Mouse (Mus musculus): ENCODE measurements around the gene Adgrb3. TPM values are rescaled to one million over a fixed set of nuclear protein-coding genes. Genes with fewer than 3 reads are reported as not detected.
A peak's percentile ranks its signal among the peaks of the same experiment; 100 is the strongest.

Gene Adgrb3
- polyA plus RNA-seq, 1 experiment from 2014 or later = 40.0 TPM

GRCm38 (mm10) chr1:25179860-25180582 is 649.5 kb downstream of the Adgrb3 start:
- Histone ChIP-seq H3K4me1 (ENCODE audit: control insufficient read depth, insufficient read depth, low read length) (peaks cover 14% of the 10 kb centered on the region; the same call in 1 of the 2 replicates), H3K4me2 (ENCODE audit: low read length) (no peak overlapping the region), H3K36me3 (ENCODE audit: control insufficient read depth, insufficient read depth, low read length) (no peaks in the 10 kb centered on the region), H3K9me3 (replicated peaks; ENCODE audit: control insufficient read depth, low read length) (no peaks in the 10 kb centered on the region), H3K4me3 (ENCODE audit: low read depth, low read length) (no peak overlapping the region), H3K27ac (ENCODE audit: low read depth, low read length) (peak overlapping the region; percentile 70), H3K9ac (ENCODE audit: low read length) (no peak overlapping the region), H3K27me3 (replicated peaks; ENCODE audit: control insufficient read depth, insufficient read depth, low read length) (no peaks in the 10 kb centered on the region)
- DNase-seq (ENCODE audit: low spot score) (peak; percentile 76), ATAC-seq (peak; percentile 81)
- 12% methylated on average over 9 of the region's 9 CpGs for WGBS

- ATAC-seq = no peak
These were observed 651.0 kb downstream of the Adgrb3 start for GRCm38 (mm10) chr1:25178347-25179130.

GRCm38 (mm10) chr1:25167120-25167519 is 662.4 kb downstream of the Adgrb3 start:
- Histone ChIP-seq H3K27me3 (replicated peaks; ENCODE audit: control insufficient read depth, insufficient read depth, low read length) (no peaks in the 10 kb centered on the region), H3K4me2 (ENCODE audit: low read length) (no peak overlapping the region), H3K27ac (ENCODE audit: low read depth, low read length) (no peak overlapping the region)

More at GRCm38 (mm10) chr1:25178347-25179130, 651.0 kb downstream of the Adgrb3 start:
- Histone ChIP-seq H3K4me2 (ENCODE audit: low read length) (no peak overlapping the region), H3K4me1 (ENCODE audit: control insufficient read depth, insufficient read depth, low read length) (peaks cover 14% of the 10 kb centered on the region; the same call in 1 of the 2 replicates), H3K36me3 (ENCODE audit: control insufficient read depth, insufficient read depth, low read length) (no peaks in the 10 kb centered on the region), H3K9me3 (replicated peaks; ENCODE audit: control insufficient read depth, low read length) (no peaks in the 10 kb centered on the region), H3K27me3 (replicated peaks; ENCODE audit: control insufficient read depth, insufficient read depth, low read length) (no peaks in the 10 kb centered on the region), H3K9ac (ENCODE audit: low read length) (no peak overlapping the region), H3K4me3 (ENCODE audit: low read depth, low read length) (no peak overlapping the region), H3K27ac (ENCODE audit: low read depth, low read length) (no peak overlapping the region)
- WGBS = 28% methylated on average over 21 of the region's 21 CpGs
- peak; percentile 25 for DNase-seq (ENCODE audit: low spot score)

GRCm38 (mm10) chr1:25166036-25166796 is 663.3 kb downstream of the Adgrb3 start:
- Histone ChIP-seq H3K4me1 (ENCODE audit: control insufficient read depth, insufficient read depth, low read length) (no peaks in the 10 kb centered on the region), H3K4me2 (ENCODE audit: low read length) (no peak overlapping the region), H3K4me3 (ENCODE audit: low read depth, low read length) (no peak overlapping the region), H3K36me3 (ENCODE audit: control insufficient read depth, insufficient read depth, low read length) (no peaks in the 10 kb centered on the region), H3K27ac (ENCODE audit: low read depth, low read length) (peak overlapping the region; percentile 58; the same call in 1 of the 2 replicates), H3K9ac (ENCODE audit: low read length) (0 out of 2 replicates have a peak overlapping the region, but pooled peaks have one; percentile 2), H3K27me3 (replicated peaks; ENCODE audit: control insufficient read depth, insufficient read depth, low read length) (no peaks in the 10 kb centered on the region), H3K9me3 (replicated peaks; ENCODE audit: control insufficient read depth, low read length) (no peaks in the 10 kb centered on the region)
- peak; percentile 87 for ATAC-seq
- WGBS = 53% methylated on average over 11 of the region's 11 CpGs
- DNase-seq (ENCODE audit: low spot score) = peak; percentile 80

More at GRCm38 (mm10) chr1:25167120-25167519, 662.4 kb downstream of the Adgrb3 start:
- Histone ChIP-seq H3K9ac (ENCODE audit: low read length) (no peak overlapping the region), H3K36me3 (ENCODE audit: control insufficient read depth, insufficient read depth, low read length) (no peaks in the 10 kb centered on the region), H3K9me3 (replicated peaks; ENCODE audit: control insufficient read depth, low read length) (no peaks in the 10 kb centered on the region), H3K4me1 (ENCODE audit: control insufficient read depth, insufficient read depth, low read length) (no peaks in the 10 kb centered on the region), H3K4me3 (ENCODE audit: low read depth, low read length) (no peak overlapping the region)
- ATAC-seq (no peak), DNase-seq (ENCODE audit: low spot score) (no peak)
- WGBS = 98% methylated on average over 5 of the region's 5 CpGs

- no peaks in the 10 kb centered on the region for H3K36me3 ChIP-seq (ENCODE audit: control insufficient read depth, insufficient read depth, low read length)
- no peaks in the 10 kb centered on the region for H3K9me3 ChIP-seq (replicated peaks; ENCODE audit: control insufficient read depth, low read length)
- H3K4me2 ChIP-seq (ENCODE audit: low read length) = no peak overlapping the region
- WGBS = 81% methylated on average over 6 of the region's 6 CpGs
- no peaks in the 10 kb centered on the region for H3K27me3 ChIP-seq (replicated peaks; ENCODE audit: control insufficient read depth, insufficient read depth, low read length)
- no peaks in the 10 kb centered on the region for H3K4me1 ChIP-seq (ENCODE audit: control insufficient read depth, insufficient read depth, low read length)
- ATAC-seq (no peak), DNase-seq (ENCODE audit: low spot score) (no peak)
- H3K27ac ChIP-seq (ENCODE audit: low read depth, low read length) = no peak overlapping the region
- no peak overlapping the region for H3K4me3 ChIP-seq (ENCODE audit: low read depth, low read length)
- no peak overlapping the region for H3K9ac ChIP-seq (ENCODE audit: low read length)
These were observed 665.9 kb downstream of the Adgrb3 start for GRCm38 (mm10) chr1:25163561-25163960.

GRCm38 (mm10) chr1:25146206-25146605 is 683.3 kb downstream of the Adgrb3 start:
- H3K27me3 ChIP-seq (replicated peaks; ENCODE audit: control insufficient read depth, insufficient read depth, low read length) = no peaks in the 10 kb centered on the region
- no peak overlapping the region for H3K4me3 ChIP-seq (ENCODE audit: low read depth, low read length)
- H3K27ac ChIP-seq (ENCODE audit: low read depth, low read length) = no peak overlapping the region
- H3K4me2 ChIP-seq (ENCODE audit: low read length) = no peak overlapping the region
- WGBS = 79% methylated on average over 3 of the region's 3 CpGs
- ATAC-seq (no peak), DNase-seq (ENCODE audit: low spot score) (no peak)
- H3K4me1 ChIP-seq (ENCODE audit: control insufficient read depth, insufficient read depth, low read length) = no peaks in the 10 kb centered on the region
- H3K36me3 ChIP-seq (ENCODE audit: control insufficient read depth, insufficient read depth, low read length) = no peaks in the 10 kb centered on the region
- H3K9ac ChIP-seq (ENCODE audit: low read length) = no peak overlapping the region
- no peaks in the 10 kb centered on the region for H3K9me3 ChIP-seq (replicated peaks; ENCODE audit: control insufficient read depth, low read length)

- no peaks in the 10 kb centered on the region for H3K36me3 ChIP-seq (ENCODE audit: control insufficient read depth, insufficient read depth, low read length)
- no peak for DNase-seq (ENCODE audit: low spot score)
- ATAC-seq = no peak
- 20% methylated on average over 4 of the region's 4 CpGs for WGBS
- H3K4me2 ChIP-seq (ENCODE audit: low read length) = no peak overlapping the region
- H3K27me3 ChIP-seq (replicated peaks; ENCODE audit: control insufficient read depth, insufficient read depth, low read length) = no peaks in the 10 kb centered on the region
- H3K27ac ChIP-seq (ENCODE audit: low read depth, low read length) = no peak overlapping the region
- H3K9me3 ChIP-seq (replicated peaks; ENCODE audit: control insufficient read depth, low read length) = no peaks in the 10 kb centered on the region
- no peak overlapping the region for H3K9ac ChIP-seq (ENCODE audit: low read length)
- H3K4me1 ChIP-seq (ENCODE audit: control insufficient read depth, insufficient read depth, low read length) = no peaks in the 10 kb centered on the region
- no peak overlapping the region for H3K4me3 ChIP-seq (ENCODE audit: low read depth, low read length)
These were observed 697.2 kb downstream of the Adgrb3 start for GRCm38 (mm10) chr1:25132150-25132824.

GRCm38 (mm10) chr1:25115512-25115911 is 714.0 kb downstream of the Adgrb3 start:
- ATAC-seq = no peak

More at GRCm38 (mm10) chr1:25115512-25115911, 714.0 kb downstream of the Adgrb3 start:
- Histone ChIP-seq H3K27me3 (replicated peaks; ENCODE audit: control insufficient read depth, insufficient read depth, low read length) (no peaks in the 10 kb centered on the region), H3K4me2 (ENCODE audit: low read length) (no peak overlapping the region), H3K9ac (ENCODE audit: low read length) (no peak overlapping the region), H3K4me1 (ENCODE audit: control insufficient read depth, insufficient read depth, low read length) (no peaks in the 10 kb centered on the region), H3K36me3 (ENCODE audit: control insufficient read depth, insufficient read depth, low read length) (peaks cover 3% of the 10 kb centered on the region; the same call in 1 of the 2 replicates), H3K27ac (ENCODE audit: low read depth, low read length) (no peak overlapping the region), H3K9me3 (replicated peaks; ENCODE audit: control insufficient read depth, low read length) (no peaks in the 10 kb centered on the region), H3K4me3 (ENCODE audit: low read depth, low read length) (no peak overlapping the region)
- no peak for DNase-seq (ENCODE audit: low spot score)
- 75% methylated on average over 11 of the region's 11 CpGs for WGBS

Data from forebrain, embryonic 14.5 days (tissue).